Mouse (Mus musculus): ENCODE measurements around the gene Cwc27. TPM values are rescaled to one million over a fixed set of nuclear protein-coding genes. Genes with fewer than 3 reads are reported as not detected.
A peak's percentile ranks its signal among the peaks of the same experiment; 100 is the strongest.

The Cwc27 gene
- total RNA-seq, 2 experiments from 2014 or later: 12.6 to 20.0 TPM

DNA sequence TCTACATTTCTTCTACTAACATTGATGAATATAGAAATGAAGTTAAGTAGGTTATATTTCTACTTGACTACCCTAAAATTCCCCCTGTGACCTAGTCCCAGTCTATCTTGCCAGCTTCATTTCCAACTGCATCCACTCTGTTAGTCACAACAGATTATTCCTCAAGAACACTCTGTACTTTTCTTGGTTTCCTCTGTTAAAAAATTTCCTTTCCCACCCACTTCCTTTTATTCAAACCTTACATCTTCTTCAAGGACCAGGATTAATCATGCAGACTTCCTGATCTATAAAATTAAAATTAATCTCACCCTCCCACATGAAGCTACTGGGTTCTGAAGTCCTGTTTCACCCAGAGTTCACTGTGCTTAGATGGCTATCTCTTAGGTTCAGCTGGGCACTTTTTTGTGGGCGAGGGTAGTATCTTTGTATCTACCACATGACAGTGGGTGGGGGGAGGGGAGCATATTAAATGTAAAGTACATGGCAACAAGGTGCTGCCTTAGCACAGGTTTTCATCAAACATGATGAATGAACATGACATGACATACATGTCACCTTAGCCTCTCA, 37.8 kb downstream of the Cwc27 start:
- DNase-seq: no peak

DNA sequence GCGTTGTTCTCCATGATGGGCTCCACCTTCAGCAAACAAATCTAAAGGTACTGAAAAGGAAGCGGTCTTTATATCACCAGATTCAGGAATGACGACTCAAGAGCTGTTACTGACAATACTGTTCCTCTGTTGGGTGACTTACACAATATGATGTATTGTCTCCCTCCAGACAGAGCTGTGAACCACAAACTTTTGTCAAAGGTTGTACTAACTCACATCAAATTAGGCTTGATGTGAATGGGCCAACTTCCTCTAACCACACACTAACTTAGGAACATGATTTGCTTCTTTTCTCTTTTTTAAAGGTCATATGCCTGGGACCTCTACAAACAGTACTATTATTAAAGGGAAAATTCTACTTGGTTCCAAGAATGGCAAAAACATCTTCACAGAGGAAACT, 53.7 kb downstream of the Cwc27 start:
- no peak for DNase-seq

GRCm38 (mm10) chr13:104762401-104762800, 54.5 kb downstream of the Cwc27 start:
- DNase-seq: no peak

- no peak for DNase-seq
Measured at GRCm38 (mm10) chr13:104759381-104759780, 57.6 kb downstream of the Cwc27 start.

DNA sequence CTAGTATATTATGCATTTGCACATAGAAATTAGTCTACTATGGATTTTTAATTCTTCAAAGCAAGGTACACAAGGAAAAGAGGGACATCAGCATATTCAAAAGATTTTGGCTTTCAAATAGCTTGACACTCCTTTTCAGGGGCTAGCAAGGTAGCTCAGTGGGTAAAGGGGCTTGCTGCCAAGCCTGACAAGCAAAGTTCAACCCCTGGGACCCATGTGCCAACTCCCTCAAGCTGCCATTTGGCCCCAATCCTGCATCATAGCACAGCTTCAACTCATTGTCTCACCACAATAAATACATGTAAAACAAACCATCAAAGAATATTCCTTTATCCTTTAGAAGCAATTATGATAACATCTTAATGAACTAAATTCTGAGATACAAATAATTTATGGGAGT, 69.9 kb downstream of the Cwc27 start:
- no peak for DNase-seq

GRCm38 (mm10) chr13:104742866-104743265, 74.1 kb downstream of the Cwc27 start:
- DNase-seq: no peak

GRCm38 (mm10) chr13:104729261-104730046, 87.5 kb downstream of the Cwc27 start:
- peak in 1 of 2 experiments; percentile 3 for DNase-seq

DNA sequence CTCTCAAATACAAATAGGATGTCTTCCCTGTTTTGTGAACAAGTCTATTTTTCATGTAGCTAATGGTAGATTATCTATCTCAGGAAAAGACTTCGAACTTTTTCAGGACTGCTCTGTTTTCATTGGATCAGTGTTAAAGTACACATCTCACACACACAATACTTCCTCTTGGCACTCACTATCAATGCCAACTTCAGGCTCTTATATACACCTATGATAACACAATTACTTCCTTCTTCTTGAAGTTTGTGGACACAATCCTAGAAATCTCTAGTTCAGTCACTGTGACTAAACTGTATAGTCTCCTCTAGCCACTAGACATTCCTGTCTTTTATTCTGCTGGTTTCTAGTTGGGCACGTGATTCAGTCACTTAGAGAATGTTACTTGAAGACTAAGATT, 89.3 kb downstream of the Cwc27 start:
- DNase-seq: no peak

DNA sequence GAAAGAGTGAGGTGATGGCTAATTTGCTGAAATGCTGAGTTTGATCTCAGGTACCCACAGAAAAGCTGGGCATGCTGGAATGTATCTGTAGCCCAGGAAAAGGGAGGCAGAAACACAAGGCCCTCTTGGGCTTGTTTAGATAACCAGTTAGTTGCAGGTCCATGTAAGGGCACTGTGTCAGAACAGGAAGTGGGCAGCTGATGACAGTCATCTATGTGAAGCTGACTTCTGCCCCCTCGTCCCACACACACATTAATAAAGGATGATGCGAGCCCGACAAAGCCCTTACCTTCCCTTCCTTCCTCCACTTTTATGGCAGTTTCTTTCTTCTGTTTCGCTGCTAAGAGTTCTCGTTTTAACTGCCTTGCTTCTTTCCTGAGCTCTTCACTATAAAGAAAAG, 96.8 kb downstream of the Cwc27 start:
- DNase-seq: no peak

GRCm38 (mm10) chr13:104694612-104695355, 122.2 kb downstream of the Cwc27 start:
- peak; percentile 5 to 25 for DNase-seq

GRCm38 (mm10) chr13:104692710-104693109, 124.2 kb downstream of the Cwc27 start:
- DNase-seq: no peak

- DNase-seq: no peak
Measured at GRCm38 (mm10) chr13:104685537-104685936, 131.4 kb downstream of the Cwc27 start.

- DNase-seq: no peak
Measured at GRCm38 (mm10) chr13:104684361-104685011, 132.5 kb downstream of the Cwc27 start.

DNA sequence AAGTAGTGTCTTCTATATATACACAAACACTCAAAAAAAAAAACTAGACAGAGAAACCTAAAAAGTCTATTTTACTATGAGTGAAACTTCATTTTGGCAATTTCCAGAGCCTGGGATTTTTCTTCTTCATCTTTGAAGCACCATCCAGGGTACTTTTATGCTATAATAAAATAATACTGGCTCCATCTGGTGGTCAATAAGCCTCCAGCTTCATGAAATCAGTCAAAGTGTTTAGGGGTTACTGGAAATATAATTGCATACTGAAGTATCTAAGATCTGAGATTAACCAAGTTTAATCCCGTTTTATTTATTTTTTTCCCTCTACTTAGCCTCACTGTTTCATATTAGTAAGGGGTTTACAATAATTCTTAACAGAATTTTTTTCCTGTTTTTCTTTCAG, 135.7 kb downstream of the Cwc27 start:
- DNase-seq: peak in 1 of 2 experiments; percentile 8

DNA sequence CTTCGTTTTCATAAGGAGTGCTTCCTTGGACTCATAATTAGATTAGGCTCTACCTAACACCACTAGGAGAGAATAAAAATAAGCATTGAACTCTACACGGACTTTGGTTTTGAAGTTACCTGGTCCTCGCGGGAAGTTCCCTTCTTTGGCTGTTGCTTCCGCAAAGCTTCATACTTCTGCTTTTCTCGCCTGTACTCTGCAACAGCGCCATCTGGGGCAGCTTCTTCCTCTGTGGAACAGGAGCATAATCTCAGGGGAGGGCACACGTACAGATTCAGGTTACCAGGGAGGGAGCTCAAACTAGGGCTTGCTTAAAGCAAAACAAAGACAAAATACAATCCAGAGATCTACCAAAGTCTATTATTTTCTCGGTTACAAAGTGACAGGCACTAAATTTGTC, 155.8 kb downstream of the Cwc27 start:
- no peak for DNase-seq

DNA sequence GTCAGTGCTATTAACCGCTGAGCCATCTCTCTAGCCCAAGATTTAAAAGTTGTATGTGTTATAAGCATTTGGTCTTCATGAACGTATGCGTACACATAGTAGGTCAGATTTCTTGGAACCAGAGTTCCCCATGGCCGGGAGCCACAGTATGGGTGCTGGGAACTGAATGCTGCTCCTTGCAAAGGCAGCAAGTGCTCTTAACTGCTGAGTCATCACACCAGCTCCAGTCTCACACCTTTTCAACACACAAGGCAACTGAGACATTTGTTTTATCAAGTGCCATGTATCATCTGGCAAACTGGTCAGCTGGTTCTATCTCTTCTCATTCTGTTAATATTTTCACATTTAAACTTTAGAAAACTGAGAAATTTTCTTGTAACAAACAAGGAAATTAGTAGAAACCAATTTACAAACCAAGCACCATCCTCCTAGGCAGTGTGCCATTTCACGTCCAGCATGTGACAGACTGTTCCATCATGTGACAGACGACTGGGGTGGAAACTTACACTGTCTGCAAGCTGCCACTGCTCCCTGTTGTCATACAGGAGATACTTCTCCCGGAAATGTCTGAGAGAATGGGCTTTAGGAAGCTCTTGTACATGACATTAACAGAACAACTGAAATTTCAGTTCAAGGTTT, 156.8 kb downstream of the Cwc27 start:
- DNase-seq: no peak

- no peak for DNase-seq
Measured at GRCm38 (mm10) chr13:104656666-104657272, 160.2 kb downstream of the Cwc27 start.

DNA sequence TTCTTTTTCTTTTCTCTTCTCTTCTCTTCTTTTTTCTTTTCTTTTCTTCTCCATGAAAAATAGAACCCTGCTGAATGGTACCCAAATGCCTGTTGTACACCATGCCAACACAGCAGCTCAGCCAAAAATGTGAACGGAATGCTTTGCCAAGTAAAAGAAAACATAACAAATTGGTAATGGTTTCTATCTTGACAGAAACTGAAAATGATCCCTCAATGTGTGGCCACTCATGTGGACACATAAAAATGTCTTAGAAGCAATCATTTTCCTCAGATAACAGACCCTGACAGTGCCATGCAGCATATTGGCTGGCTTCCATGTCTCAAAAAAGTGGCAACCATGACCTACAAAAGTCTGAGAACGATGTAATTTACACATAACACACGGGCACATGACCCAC, 161.8 kb downstream of the Cwc27 start:
- no peak for DNase-seq

DNA sequence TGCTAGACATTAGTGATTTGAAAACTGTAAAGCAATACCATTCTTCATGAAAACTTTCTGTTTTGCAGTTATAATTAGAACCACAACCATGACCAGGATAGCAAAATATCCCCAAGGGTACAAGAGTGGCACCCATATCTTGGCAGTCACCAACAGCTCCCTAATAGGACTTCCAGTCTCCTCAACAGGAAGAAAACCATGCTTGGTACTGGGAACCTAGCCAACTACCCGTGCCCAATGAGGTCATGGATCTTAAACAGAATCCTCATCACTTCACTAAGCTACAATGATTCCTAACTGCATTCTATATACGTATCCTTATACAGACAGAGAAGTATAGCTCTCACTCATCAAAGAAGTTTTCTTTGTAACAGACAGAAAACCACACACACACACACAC, 165.2 kb downstream of the Cwc27 start:
- DNase-seq: peak in 1 of 2 experiments; percentile 3

DNA sequence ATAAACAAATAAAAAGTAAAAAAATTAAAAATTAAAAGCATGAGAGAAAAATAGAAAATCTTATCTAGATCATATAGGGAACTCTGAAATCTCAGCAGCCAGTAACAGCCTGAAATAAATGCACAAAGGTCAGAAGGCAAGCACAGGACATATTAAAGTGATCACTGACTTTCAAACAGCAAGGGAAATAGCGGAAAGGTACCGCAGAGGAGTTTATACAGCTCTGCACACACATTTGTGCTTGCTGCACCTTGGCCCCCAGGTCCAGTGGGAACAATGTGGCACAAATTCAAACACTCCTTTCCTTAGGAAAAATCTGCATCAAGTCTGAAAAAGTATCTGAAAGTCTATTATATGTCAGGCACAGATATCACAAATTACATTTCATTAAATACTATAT, 166.3 kb downstream of the Cwc27 start:
- no peak for DNase-seq

GRCm38 (mm10) chr13:104650145-104650544, 166.8 kb downstream of the Cwc27 start:
- no peak for DNase-seq
